Mouse (Mus musculus) testis, adult 2 months (tissue): ENCODE measurements around the gene Myh15.

Experiments used
- CTCF ChIP-seq: fragments of 200-500 bp; IDR thresholded peaks from 2 replicates; pipeline ENCODE4 v1.5.1; 2012; ENCODE audit warnings: low read depth, mild to moderate bottlenecking, inconsistent platforms, low read length, moderate library complexity; ENCODE audit not compliant: control insufficient read depth, insufficient read depth, insufficient replicate concordance
- POLR2A ChIP-seq: fragments of 200-500 bp; IDR thresholded peaks from 2 replicates; pipeline ENCODE4 v1.6.1; 2012; ENCODE audit warnings: low read depth, mild to moderate bottlenecking, inconsistent platforms, low read length, moderate library complexity; ENCODE audit not compliant: control insufficient read depth

- TF ChIP-seq CTCF (no peak), POLR2A (no peak)
Measured at GRCm38 (mm10) chr16:49040554-49041221, 16.6 kb upstream of the Myh15 start.
